Mouse (Mus musculus) embryonic facial prominence, embryonic 10.5 days (tissue): ENCODE measurements around the gene 1700008O03Rik. TPM values are rescaled to one million over a fixed set of nuclear protein-coding genes. Genes with fewer than 3 reads are reported as not detected.

Experiments
- DNase-seq: peaks from one replicate; pipeline ENCODE4 v3.0.0-alpha.2; 2017; ENCODE audit warnings: low spot score
- H3K27ac ChIP-seq: fragments of 300-500 bp; sonication (generic); replicated peaks from 2 replicates; pipeline ENCODE4 v1.5.1; 2016; ENCODE audit warnings: mild to moderate bottlenecking
- H3K27me3 ChIP-seq: fragments of 300-500 bp; sonication (generic); replicated peaks from 2 replicates; pipeline ENCODE4 v1.6.1; 2016; ENCODE audit warnings: low read depth, mild to moderate bottlenecking; ENCODE audit not compliant: poor library complexity, severe bottlenecking
- H3K36me3 ChIP-seq: fragments of 300-500 bp; sonication (generic); replicated peaks from 2 replicates; pipeline ENCODE4 v1.6.1; 2016; ENCODE audit warnings: mild to moderate bottlenecking, moderate library complexity
- H3K4me1 ChIP-seq: fragments of 300-500 bp; sonication (generic); 2 replicates; pipeline ENCODE4 v1.6.1; 2016
- H3K4me3 ChIP-seq: fragments of 300-500 bp; sonication (generic); 2 replicates; pipeline ENCODE4 v1.5.1; 2016; ENCODE audit warnings: mild to moderate bottlenecking, moderate library complexity
- H3K9me3 ChIP-seq: fragments of 300-500 bp; sonication (generic); 2 replicates; pipeline ENCODE4 v1.6.1; 2016; ENCODE audit warnings: mild to moderate bottlenecking
- WGBS: fragments of 180-500 bp; shearing (Covaris S2); methylation state at CpG from one replicate; pipeline ENCODE4 v1.1.7; 2016; 5-methylcytosine and 5-hydroxymethylcytosine counted together
- polyA plus RNA-seq: library from polyadenylated mRNA; unstranded; fragments of >200 nt; fragmentation: Nextera tagmentation; extraction: Ambion mirVana; gene quantifications from 2 replicates; pipeline ENCODE4 v1.2.1, GENCODE M21; 2016

1700008O03Rik gene
- polyA plus RNA-seq, 1 experiment from 2014 or later: 1.1 TPM

DNA sequence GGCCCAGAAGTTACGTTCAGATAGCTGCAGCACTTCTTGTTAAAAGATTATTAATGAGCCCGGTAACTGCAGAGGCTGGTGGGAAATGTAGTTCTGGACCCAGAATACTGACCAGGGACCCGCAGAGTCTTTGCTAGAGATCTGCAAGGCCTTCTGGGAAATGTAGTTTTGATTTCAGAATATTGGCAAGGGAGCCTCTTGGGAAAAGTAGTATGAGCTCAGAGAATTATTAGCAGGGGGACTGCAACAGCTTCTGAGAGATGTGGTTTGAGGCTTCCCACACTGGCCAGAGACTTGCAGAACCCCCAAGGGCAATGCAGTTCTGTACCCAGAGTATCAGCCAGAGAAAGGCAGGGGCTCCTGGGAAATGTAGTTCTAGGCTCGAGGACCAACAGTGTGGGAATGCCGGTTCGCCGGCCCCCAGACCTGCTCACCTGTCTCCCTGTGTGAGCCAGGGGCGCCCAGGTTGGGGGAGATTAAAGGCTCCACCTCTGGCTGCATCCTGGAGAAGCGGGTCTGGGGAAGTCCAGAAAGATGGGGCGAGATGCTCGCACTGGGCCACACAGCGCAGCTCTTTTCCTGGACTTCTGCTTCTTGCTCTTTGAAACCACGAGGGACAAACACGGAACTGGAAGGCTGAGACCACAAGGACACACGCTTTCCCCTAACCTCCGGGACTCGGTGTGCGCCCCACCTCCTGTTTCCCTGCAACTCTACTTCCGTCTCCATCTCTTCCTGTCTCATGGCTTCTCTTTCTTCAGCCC lies 11.5 kb downstream of the 1700008O03Rik start:
- Histone ChIP-seq H3K4me1 (peaks cover 20% of the 10 kb centered on the region), H3K4me3 (peak overlapping the region; percentile 73), H3K9me3 (no peaks in the 10 kb centered on the region), H3K27ac (peak overlapping the region; percentile 89), H3K36me3 (no peaks in the 10 kb centered on the region), H3K27me3 (no peaks in the 10 kb centered on the region)
- WGBS: under 1% methylated on average over 19 of the region's 19 CpGs
- peak; percentile 78 for DNase-seq

DNA sequence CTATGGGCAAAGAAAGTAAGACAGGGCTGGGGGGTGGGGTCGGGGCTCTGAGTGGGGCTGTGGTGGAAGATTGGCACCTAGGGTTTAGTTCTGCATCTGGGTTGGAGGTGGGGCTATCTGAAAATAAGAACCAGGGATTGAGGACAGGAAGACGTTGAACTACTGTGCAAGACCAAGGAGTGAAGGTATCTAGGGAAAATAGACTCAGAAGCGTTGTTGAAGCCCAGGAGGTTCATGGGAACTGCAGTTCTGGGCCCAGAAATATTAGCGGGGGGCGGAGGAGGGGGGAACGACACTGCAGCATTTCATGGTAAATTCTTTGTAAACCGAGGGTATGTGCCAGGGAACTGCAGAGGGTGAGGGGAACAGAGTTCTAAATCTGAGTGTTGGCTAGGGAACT lies 12.2 kb downstream of the 1700008O03Rik start:
- no peaks in the 10 kb centered on the region for H3K9me3 ChIP-seq
- no peaks in the 10 kb centered on the region for H3K27me3 ChIP-seq
- H3K36me3 ChIP-seq: no peaks in the 10 kb centered on the region
- peak overlapping the region; percentile 89 for H3K27ac ChIP-seq
- H3K4me3 ChIP-seq: peak overlapping the region; percentile 73
- DNase-seq: no peak
- WGBS: 12% methylated on average over 7 of the region's 7 CpGs
- peaks cover 20% of the 10 kb centered on the region for H3K4me1 ChIP-seq

DNA sequence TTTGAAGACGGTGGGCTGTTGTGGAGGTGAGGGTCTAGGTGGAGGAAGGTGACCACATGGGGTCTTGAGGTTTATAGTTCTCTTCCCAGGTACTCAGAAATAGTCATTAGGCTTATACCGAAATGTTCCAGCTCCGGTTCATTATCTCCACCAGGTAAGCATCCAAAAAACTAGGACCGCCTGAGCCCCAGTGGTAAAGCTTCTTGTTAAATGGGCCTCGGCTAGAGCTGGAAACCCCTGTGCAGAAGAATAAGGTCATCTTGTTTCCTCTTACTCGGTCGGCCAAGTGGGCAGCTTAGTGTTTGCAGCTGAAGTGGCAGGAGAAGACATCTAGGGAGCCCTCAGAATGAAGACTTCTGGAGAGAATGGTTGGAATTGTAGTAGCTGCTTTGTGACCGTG lies 12.9 kb downstream of the 1700008O03Rik start:
- Histone ChIP-seq H3K36me3 (no peaks in the 10 kb centered on the region), H3K9me3 (no peaks in the 10 kb centered on the region), H3K4me1 (peaks cover 20% of the 10 kb centered on the region), H3K4me3 (no peak overlapping the region), H3K27ac (no peak overlapping the region), H3K27me3 (no peaks in the 10 kb centered on the region)
- DNase-seq: no peak
- WGBS: 92% methylated on average over 8 of the region's 8 CpGs

DNA sequence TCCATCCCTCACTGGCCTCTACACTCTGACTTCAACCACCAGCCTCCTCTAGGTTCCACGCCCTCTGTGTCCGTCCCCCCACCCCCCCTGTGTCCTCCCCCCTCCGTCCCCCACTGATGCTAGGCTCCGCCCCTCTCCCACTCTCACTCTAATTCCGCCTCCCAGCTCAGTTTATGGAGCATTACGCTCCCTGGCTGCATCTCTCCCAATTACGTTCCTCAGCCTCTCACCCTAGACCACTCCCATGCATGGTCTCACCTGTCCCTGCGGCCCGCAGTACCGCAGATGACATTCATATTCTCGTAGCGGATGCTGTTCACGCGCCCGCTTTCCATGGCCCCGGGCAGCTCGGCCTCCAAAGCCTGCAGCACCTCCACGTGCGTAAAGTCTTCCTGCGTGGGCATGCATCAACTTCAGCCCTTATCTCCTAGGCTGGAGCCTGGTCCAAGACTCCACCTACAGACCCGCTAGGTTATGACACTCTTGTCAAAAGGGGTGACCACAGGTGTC lies 24.8 kb downstream of the 1700008O03Rik start:
- H3K4me1 ChIP-seq: peaks cover 48% of the 10 kb centered on the region
- no peak overlapping the region; the same call in 1 of the 2 replicates for H3K27ac ChIP-seq
- H3K4me3 ChIP-seq: peak overlapping the region; percentile 64
- no peaks in the 10 kb centered on the region for H3K36me3 ChIP-seq
- H3K27me3 ChIP-seq: peaks cover 85% of the 10 kb centered on the region
- H3K9me3 ChIP-seq: no peaks in the 10 kb centered on the region
- WGBS: 12% methylated on average over 21 of the region's 21 CpGs
- no peak for DNase-seq

DNA sequence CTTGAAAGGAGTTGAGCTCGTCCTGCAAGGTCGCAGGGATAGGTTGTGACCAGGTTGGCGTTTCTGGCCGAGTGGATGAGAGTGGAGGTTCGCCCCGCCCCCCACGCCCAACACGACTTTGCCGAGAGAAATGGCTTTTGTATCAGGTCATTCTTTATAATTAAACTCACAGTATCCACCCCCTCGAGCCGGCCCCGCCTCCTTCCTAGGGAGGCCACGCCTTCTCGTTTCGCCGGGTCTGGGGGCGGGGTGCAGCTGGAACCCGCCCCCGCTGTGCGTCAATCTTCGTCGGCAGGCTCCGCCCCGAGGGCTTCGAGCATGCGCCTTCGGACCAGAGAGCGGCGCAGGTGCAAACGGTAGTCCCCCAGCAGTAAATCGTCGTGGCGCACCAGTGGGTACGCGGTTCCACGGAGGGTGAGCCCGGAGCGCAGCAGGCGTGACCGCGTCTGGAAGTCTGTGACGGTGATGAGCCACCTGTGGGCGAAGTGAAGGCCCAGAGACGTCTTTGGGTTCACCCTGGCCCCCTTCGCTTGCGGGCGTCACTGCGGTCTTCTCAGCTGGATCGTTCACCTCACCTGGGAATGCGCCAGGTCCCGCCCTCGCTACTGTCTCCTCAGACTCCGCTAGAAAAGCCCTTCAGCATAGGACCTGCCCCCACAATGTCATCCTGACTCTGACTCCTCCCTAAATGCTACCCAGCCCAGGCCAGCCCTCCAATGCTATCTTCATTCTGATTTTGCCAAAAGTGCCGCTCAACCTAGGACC lies 25.5 kb downstream of the 1700008O03Rik start:
- under 1% methylated on average over 54 of the region's 54 CpGs for WGBS
- Histone ChIP-seq H3K27ac (peak overlapping the region; percentile 76), H3K4me3 (peak overlapping the region; percentile 64), H3K36me3 (no peaks in the 10 kb centered on the region), H3K4me1 (peaks cover 48% of the 10 kb centered on the region), H3K27me3 (peaks cover 89% of the 10 kb centered on the region), H3K9me3 (no peaks in the 10 kb centered on the region)
- DNase-seq: peak; percentile 94

DNA sequence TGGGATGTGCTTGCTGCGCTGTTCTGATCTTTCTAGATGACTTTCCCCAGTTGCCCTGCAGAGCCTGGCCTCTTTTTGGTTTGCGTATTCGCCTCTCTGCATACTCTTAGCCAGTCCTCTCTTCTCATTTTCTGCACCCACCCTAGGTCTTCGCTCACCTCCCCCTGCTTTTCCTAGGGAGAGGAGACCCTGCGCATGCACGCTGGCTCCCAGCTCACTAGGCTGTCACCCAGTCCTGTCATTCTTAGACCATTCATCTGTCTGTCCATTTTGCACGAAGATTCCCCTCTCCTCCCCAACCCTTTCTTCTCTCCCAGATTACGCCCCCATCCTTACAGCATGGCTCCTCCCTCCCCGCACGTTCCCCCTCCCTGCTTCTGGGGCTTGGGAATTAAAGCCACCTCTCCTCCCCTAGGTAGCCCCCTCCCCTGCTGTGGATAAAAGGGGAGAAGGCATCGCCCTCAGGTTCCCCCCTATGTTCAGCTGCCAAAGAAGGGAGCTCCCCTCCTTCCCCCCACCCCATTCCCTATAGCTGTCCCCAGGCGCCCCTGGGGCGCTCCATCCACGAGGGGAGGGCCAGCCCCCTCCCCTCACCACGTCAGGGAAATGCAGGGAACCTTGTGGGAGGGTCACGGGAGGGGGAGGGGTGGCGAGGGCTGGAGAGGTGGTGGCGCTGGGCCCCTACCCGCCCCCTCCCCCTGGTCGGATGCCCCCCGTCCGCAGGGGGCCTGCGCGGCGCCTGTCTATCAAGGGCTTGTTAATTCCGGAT lies 26.6 kb downstream of the 1700008O03Rik start:
- H3K9me3 ChIP-seq: no peaks in the 10 kb centered on the region
- DNase-seq: peak; percentile 63
- peaks cover 53% of the 10 kb centered on the region for H3K4me1 ChIP-seq
- H3K27me3 ChIP-seq: peaks cover 99% of the 10 kb centered on the region
- no peaks in the 10 kb centered on the region for H3K36me3 ChIP-seq
- WGBS: 3% methylated on average over 25 of the region's 26 CpGs
- H3K4me3 ChIP-seq: peak overlapping the region; percentile 64
- peak overlapping the region; percentile 76 for H3K27ac ChIP-seq

DNA sequence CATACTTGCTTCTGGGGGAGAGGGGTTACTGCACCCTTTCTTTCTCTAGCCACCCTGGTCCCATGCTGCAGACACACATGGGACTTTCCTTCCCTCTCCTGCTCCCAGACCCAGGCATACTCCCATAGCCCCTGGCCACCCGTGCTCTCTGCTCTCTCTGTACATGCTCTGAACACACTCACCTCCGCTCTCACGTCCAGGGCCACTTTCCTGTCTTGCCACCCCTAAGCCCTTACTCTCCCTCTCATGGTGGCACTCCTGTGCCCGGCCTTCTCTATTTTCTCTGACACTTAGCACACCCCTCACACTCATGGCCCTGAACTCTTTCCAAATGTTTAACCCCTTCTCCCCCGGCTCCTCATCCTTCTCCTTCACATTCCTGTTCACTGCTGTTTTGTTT lies 27.6 kb downstream of the 1700008O03Rik start:
- Histone ChIP-seq H3K36me3 (no peaks in the 10 kb centered on the region), H3K27me3 (peaks cover 100% of the 10 kb centered on the region), H3K9me3 (no peaks in the 10 kb centered on the region), H3K4me1 (peaks cover 64% of the 10 kb centered on the region), H3K27ac (no peak overlapping the region), H3K4me3 (0 out of 2 replicates have a peak overlapping the region, but pooled peaks have one; percentile 25)
- WGBS: 12% methylated on average over 5 of the region's 5 CpGs
- no peak for DNase-seq

DNA sequence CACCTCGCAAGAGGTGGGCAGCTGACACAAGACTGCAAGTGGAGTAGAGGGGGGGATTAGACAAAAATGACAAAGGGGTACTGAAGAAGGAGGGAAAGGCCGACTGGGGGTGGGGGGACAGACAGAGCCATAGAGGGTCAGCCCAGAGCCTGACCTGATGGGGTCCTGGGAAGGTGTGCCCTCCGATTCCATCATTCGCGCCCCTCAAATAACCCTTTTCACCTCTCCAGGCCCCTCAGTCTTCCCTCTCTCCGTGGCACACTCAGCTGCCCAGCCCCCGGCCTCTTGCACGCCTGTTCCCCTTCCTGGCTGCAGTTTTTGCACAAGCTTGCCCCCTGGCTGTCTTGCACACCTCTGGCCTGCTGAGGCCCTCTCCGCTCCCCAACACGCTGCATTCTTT lies 28.1 kb downstream of the 1700008O03Rik start:
- DNase-seq: no peak
- H3K9me3 ChIP-seq: no peaks in the 10 kb centered on the region
- H3K36me3 ChIP-seq: no peaks in the 10 kb centered on the region
- peaks cover 69% of the 10 kb centered on the region for H3K4me1 ChIP-seq
- H3K27me3 ChIP-seq: peaks cover 100% of the 10 kb centered on the region
- 8% methylated on average over 10 of the region's 10 CpGs for WGBS
- H3K4me3 ChIP-seq: peak overlapping the region; percentile 48
- no peak overlapping the region for H3K27ac ChIP-seq

DNA sequence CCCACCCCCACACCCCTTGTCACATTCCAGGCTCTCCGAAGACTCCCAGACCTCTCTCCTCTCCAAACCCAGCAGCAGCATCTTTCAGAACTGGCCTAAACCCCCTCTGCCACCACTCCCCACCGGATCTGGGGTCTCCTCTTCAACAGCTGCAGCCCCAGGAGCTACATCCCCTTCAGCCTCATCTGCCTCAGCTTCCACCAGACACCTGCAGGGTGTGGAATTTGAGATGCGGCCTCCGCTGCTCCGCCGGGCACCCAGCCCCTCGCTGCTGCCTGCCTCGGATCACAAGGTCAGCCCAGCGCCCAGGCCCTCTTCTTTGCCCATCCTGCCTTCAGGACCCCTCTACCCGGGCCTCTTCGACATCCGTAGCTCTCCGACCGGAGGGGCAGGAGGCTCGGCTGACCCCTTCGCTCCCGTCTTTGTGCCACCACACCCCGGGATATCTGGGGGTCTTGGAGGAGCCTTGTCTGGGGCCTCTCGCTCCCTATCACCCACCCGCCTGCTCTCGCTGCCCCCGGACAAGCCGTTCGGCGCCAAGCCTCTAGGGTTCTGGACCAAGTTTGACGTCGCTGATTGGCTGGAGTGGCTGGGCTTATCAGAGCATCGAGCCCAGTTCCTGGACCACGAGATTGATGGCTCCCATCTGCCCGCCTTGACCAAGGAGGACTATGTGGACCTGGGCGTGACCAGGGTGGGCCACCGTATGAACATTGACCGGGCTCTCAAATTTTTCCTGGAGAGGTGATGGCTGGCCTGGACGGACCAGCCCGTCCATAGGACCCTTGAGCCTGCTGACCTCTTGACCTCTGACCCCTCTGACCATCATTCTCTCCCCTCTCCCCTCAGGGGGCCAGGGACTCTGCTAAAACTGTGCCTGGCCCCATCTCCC lies 28.8 kb downstream of the 1700008O03Rik start:
- DNase-seq: peak; percentile 60
- H3K4me1 ChIP-seq: peaks cover 76% of the 10 kb centered on the region
- 2% methylated on average over 35 of the region's 35 CpGs for WGBS
- peaks cover 100% of the 10 kb centered on the region for H3K27me3 ChIP-seq
- H3K27ac ChIP-seq: peak overlapping the region; percentile 74
- peak overlapping the region; percentile 48 for H3K4me3 ChIP-seq
- H3K9me3 ChIP-seq: no peaks in the 10 kb centered on the region
- H3K36me3 ChIP-seq: no peaks in the 10 kb centered on the region

DNA sequence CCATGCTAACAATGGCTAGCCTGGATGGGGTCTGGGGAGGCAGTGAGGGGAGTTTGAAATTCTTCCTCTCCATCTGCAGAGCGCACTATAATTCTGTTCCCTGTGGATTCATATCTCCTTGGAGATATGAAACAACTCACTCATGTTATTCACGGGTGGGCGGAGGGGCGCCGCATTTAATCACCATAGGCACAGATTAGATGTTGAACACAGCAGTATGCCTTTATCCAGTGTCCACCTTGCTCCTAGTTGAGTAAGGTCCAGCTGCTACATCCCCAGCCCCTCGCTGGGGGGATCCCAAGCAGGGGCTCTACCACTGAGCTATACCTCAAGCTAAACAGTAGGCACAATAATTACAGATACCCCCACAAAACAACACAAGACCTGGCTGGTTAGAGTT lies 30.2 kb downstream of the 1700008O03Rik start:
- DNase-seq: no peak
- H3K9me3 ChIP-seq: no peaks in the 10 kb centered on the region
- peaks cover 100% of the 10 kb centered on the region for H3K27me3 ChIP-seq
- no peaks in the 10 kb centered on the region for H3K36me3 ChIP-seq
- H3K4me1 ChIP-seq: peaks cover 82% of the 10 kb centered on the region
- H3K27ac ChIP-seq: no peak overlapping the region
- H3K4me3 ChIP-seq: no peak overlapping the region
- WGBS: 75% methylated on average over 6 of the region's 6 CpGs

DNA sequence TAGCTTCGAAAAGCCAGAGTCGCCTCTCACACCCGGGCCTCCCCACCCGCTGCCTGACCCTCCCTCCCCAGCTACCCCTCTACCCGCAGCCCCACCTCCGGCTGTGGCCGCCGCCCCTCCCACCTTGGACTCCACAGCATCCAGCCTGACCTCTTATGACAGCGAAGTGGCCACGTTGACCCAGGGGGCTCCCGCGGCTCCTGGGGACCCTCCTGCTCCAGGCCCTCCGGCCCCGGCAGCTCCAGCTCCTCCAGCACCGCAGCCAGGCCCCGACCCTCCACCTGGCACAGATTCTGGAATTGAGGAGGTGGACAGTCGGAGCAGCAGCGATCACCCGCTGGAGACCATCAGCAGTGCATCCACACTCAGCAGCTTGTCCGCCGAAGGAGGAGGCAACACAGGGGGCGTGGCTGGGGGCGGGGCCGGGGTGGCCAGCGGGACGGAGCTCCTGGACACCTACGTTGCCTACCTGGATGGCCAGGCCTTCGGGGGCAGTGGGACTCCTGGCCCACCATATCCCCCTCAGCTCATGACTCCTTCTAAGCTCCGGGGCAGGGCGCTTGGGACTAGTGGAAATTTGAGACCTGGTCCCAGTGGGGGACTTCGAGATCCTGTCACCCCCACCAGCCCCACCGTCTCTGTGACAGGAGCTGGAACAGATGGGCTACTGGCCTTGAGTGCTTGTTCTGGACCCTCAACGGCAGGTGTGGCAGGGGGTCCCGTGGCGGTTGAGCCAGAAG lies 31.8 kb downstream of the 1700008O03Rik start:
- WGBS: 2% methylated on average over 35 of the region's 35 CpGs
- Histone ChIP-seq H3K4me3 (peak overlapping the region; percentile 49), H3K9me3 (no peaks in the 10 kb centered on the region), H3K4me1 (peaks cover 69% of the 10 kb centered on the region), H3K27ac (no peak overlapping the region), H3K36me3 (no peaks in the 10 kb centered on the region), H3K27me3 (peaks cover 100% of the 10 kb centered on the region)
- peak; percentile 69 for DNase-seq
